Mouse (Mus musculus): ENCODE results near the gene Anapc2.

GRCm38 (mm10) chr2:25285551-25285950, 13.3 kb downstream of the Anapc2 start:
- TF ChIP-seq POLR2A (IDR thresholded peaks at IDR 0.05; ENCODE audit: low read depth, low read length) (no peak), CTCF (conservative IDR thresholded peaks at IDR 0.05; ENCODE audit: insufficient read depth, insufficient read length, low read depth, low read length) (no peak)
